Mouse (Mus musculus) kidney, embryonic 15.5 days (tissue): Measurements from ENCODE around the gene Zpr1. TPM values are rescaled to one million over a fixed set of nuclear protein-coding genes. Genes with fewer than 3 reads are reported as not detected.

ENCODE experiments used
- ATAC-seq: fragments of 200-750 bp; cut with Nextera tagmentation; replicated peaks from 2 replicates; pipeline ENCODE4 v1.8.0; 2017; ENCODE audit warnings: moderate TSS enrichment; ENCODE audit not compliant: low FRiP score
- H3K27ac ChIP-seq: fragments of 300-500 bp; sonication (generic); 2 replicates; pipeline ENCODE4 v1.5.1; 2015; ENCODE audit warnings: mild to moderate bottlenecking, inconsistent platforms
- H3K27me3 ChIP-seq: fragments of 300-500 bp; sonication (generic); 2 replicates; pipeline ENCODE4 v1.6.1; 2015; ENCODE audit warnings: inconsistent platforms
- H3K36me3 ChIP-seq: fragments of 300-500 bp; sonication (generic); 2 replicates; pipeline ENCODE4 v1.6.1; 2015; ENCODE audit warnings: inconsistent platforms
- H3K4me1 ChIP-seq: fragments of 300-500 bp; sonication (generic); 2 replicates; pipeline ENCODE4 v1.6.1; 2015; ENCODE audit warnings: inconsistent platforms
- H3K4me2 ChIP-seq: fragments of 300-500 bp; sonication (generic); 2 replicates; pipeline ENCODE4 v1.6.1; 2015; ENCODE audit warnings: moderate library complexity, mild to moderate bottlenecking, inconsistent platforms
- H3K4me3 ChIP-seq: fragments of 300-500 bp; sonication (generic); replicated peaks from 2 replicates; pipeline ENCODE4 v1.5.1; 2015; ENCODE audit warnings: mild to moderate bottlenecking, inconsistent platforms
- H3K9ac ChIP-seq: fragments of 300-500 bp; sonication (generic); 2 replicates; pipeline ENCODE4 v1.6.1; 2015; ENCODE audit warnings: mild to moderate bottlenecking, inconsistent platforms
- H3K9me3 ChIP-seq: fragments of 300-500 bp; sonication (generic); replicated peaks from 2 replicates; pipeline ENCODE4 v1.6.1; 2016; ENCODE audit warnings: inconsistent platforms
- WGBS: fragments of 180-500 bp; shearing (Covaris S2); methylation state at CpG from one replicate; pipeline ENCODE4 v1.1.7; 2015; ENCODE audit warnings: mixed read lengths; 5-methylcytosine and 5-hydroxymethylcytosine counted together
- polyA plus RNA-seq: library from polyadenylated mRNA; unstranded; fragments of >200 nt; fragmentation: Nextera tagmentation; extraction: Ambion mirVana; gene quantifications from 2 replicates; pipeline ENCODE4 v1.2.1, GENCODE M21; 2015

The Zpr1 gene
- 58.9 and 61.0 TPM in 2 replicates for polyA plus RNA-seq

GRCm38 (mm10) chr9:46272677-46273454 is at the start of gene Zpr1:
Zpr1 (plus strand) TSS chr9:46273064.
- Histone ChIP-seq H3K36me3 (peaks cover 37% of the 10 kb centered on the region), H3K4me1 (peaks cover 29% of the 10 kb centered on the region), H3K27ac (peak within 1 kb of the TSS; percentile 76), H3K4me2 (peak within 1 kb of the TSS; percentile 83), H3K4me3 (peak within 1 kb of the TSS; percentile 69), H3K9me3 (no peaks in the 10 kb centered on the region), H3K9ac (peak within 1 kb of the TSS; percentile 67), H3K27me3 (peaks cover 26% of the 10 kb centered on the region)
- peak; percentile 92 for ATAC-seq
- 6% methylated on average over 45 of the region's 45 CpGs for WGBS

GRCm38 (mm10) chr9:46223090-46223489 is 49.8 kb upstream of the Zpr1 start:
- no peak overlapping the region for H3K27ac ChIP-seq

GRCm38 (mm10) chr9:46224101-46224500 is 48.8 kb upstream of the Zpr1 start:
- no peaks in the 10 kb centered on the region for H3K27me3 ChIP-seq
- peaks cover 36% of the 10 kb centered on the region for H3K36me3 ChIP-seq
- H3K4me2 ChIP-seq = no peak overlapping the region
- H3K9ac ChIP-seq = no peak overlapping the region
- WGBS = 73% methylated on average over 3 of the region's 3 CpGs
- H3K4me1 ChIP-seq = no peaks in the 10 kb centered on the region
- H3K9me3 ChIP-seq = no peaks in the 10 kb centered on the region
- H3K27ac ChIP-seq = no peak overlapping the region
- no peak overlapping the region for H3K4me3 ChIP-seq
- ATAC-seq = no peak

More at GRCm38 (mm10) chr9:46223090-46223489, 49.8 kb upstream of the Zpr1 start:
- Histone ChIP-seq H3K4me2 (no peak overlapping the region), H3K4me1 (no peaks in the 10 kb centered on the region), H3K36me3 (peaks cover 37% of the 10 kb centered on the region), H3K9ac (no peak overlapping the region), H3K9me3 (no peaks in the 10 kb centered on the region), H3K27me3 (no peaks in the 10 kb centered on the region), H3K4me3 (no peak overlapping the region)
- no peak for ATAC-seq
- 82% methylated on average over 6 of the region's 6 CpGs for WGBS

- no peak overlapping the region for H3K4me2 ChIP-seq
- no peak for ATAC-seq
- no peaks in the 10 kb centered on the region for H3K27me3 ChIP-seq
- 67% methylated on average over 5 of the region's 5 CpGs for WGBS
- no peak overlapping the region for H3K4me3 ChIP-seq
- H3K9ac ChIP-seq = no peak overlapping the region
- no peaks in the 10 kb centered on the region for H3K9me3 ChIP-seq
- no peak overlapping the region for H3K27ac ChIP-seq
- peaks cover 26% of the 10 kb centered on the region for H3K36me3 ChIP-seq
- peaks cover 4% of the 10 kb centered on the region for H3K4me1 ChIP-seq
Observed at GRCm38 (mm10) chr9:46224945-46225660, 47.8 kb upstream of the Zpr1 start.

- no peaks in the 10 kb centered on the region for H3K9me3 ChIP-seq
- H3K4me3 ChIP-seq = no peak overlapping the region
- no peak overlapping the region for H3K4me2 ChIP-seq
- H3K4me1 ChIP-seq = peaks cover 12% of the 10 kb centered on the region
- no peak for ATAC-seq
- H3K27me3 ChIP-seq = 0 out of 2 replicates have a peak, but pooled peaks cover 12% of the 10 kb centered on the region
- H3K9ac ChIP-seq = no peak overlapping the region
- H3K36me3 ChIP-seq = peaks cover 8% of the 10 kb centered on the region
- WGBS = 92% methylated on average over 3 of the region's 3 CpGs
- H3K27ac ChIP-seq = no peak overlapping the region
Observed at GRCm38 (mm10) chr9:46227064-46227614, 45.7 kb upstream of the Zpr1 start.

GRCm38 (mm10) chr9:46228491-46228890 is 44.4 kb upstream of the Zpr1 start, which contains the start of gene Apoa1:
Apoa1 (plus strand) TSS chr9:46228580.
- Histone ChIP-seq H3K4me3 (no peak within 1 kb of the TSS), H3K27me3 (peaks cover 20% of the 10 kb centered on the region; the same call in 1 of the 2 replicates), H3K9me3 (no peaks in the 10 kb centered on the region), H3K4me1 (peaks cover 12% of the 10 kb centered on the region), H3K4me2 (peak within 1 kb of the TSS; percentile 95; the same call in 1 of the 2 replicates), H3K9ac (no peak within 1 kb of the TSS), H3K27ac (no peak within 1 kb of the TSS), H3K36me3 (no peaks in the 10 kb centered on the region)
- WGBS = 59% methylated on average over 9 of the region's 9 CpGs
- ATAC-seq = no peak

GRCm38 (mm10) chr9:46229573-46230449 is 43.1 kb upstream of the Zpr1 start:
- Histone ChIP-seq H3K4me3 (peak overlapping the region; percentile 53), H3K4me1 (peaks cover 12% of the 10 kb centered on the region), H3K9ac (peak overlapping the region; percentile 50), H3K9me3 (no peaks in the 10 kb centered on the region), H3K27me3 (peaks cover 20% of the 10 kb centered on the region; the same call in 1 of the 2 replicates), H3K27ac (no peak overlapping the region), H3K36me3 (no peaks in the 10 kb centered on the region), H3K4me2 (peak overlapping the region; percentile 95)
- peak; percentile 93 for ATAC-seq
- WGBS = 15% methylated on average over 37 of the region's 37 CpGs

- Histone ChIP-seq H3K4me1 (peaks cover 12% of the 10 kb centered on the region), H3K4me2 (peak overlapping the region; percentile 95), H3K27ac (no peak overlapping the region)
Observed at GRCm38 (mm10) chr9:46230450-46230975, 42.4 kb upstream of the Zpr1 start.

GRCm38 (mm10) chr9:46235196-46235595 is 37.7 kb upstream of the Zpr1 start:
- H3K9me3 ChIP-seq = no peaks in the 10 kb centered on the region
- H3K4me2 ChIP-seq = no peak overlapping the region
- peaks cover 20% of the 10 kb centered on the region; the same call in 1 of the 2 replicates for H3K27me3 ChIP-seq
- no peak for ATAC-seq
- no peaks in the 10 kb centered on the region for H3K36me3 ChIP-seq
- 81% methylated on average over 6 of the region's 6 CpGs for WGBS
- H3K4me3 ChIP-seq = no peak overlapping the region
- H3K9ac ChIP-seq = no peak overlapping the region
- no peak overlapping the region for H3K27ac ChIP-seq
- peaks cover 7% of the 10 kb centered on the region for H3K4me1 ChIP-seq

More at GRCm38 (mm10) chr9:46230450-46230975, 42.4 kb upstream of the Zpr1 start:
- no peaks in the 10 kb centered on the region for H3K36me3 ChIP-seq
- H3K27me3 ChIP-seq = peaks cover 20% of the 10 kb centered on the region; the same call in 1 of the 2 replicates
- H3K9me3 ChIP-seq = no peaks in the 10 kb centered on the region
- H3K9ac ChIP-seq = peak overlapping the region; percentile 50
- WGBS = 12% methylated on average over 13 of the region's 13 CpGs
- peak overlapping the region; percentile 53 for H3K4me3 ChIP-seq
- 0 out of 2 replicates have a peak, but pooled peaks have one; percentile 18 for ATAC-seq

- Histone ChIP-seq H3K9me3 (no peaks in the 10 kb centered on the region), H3K27me3 (peaks cover 18% of the 10 kb centered on the region; the same call in 1 of the 2 replicates), H3K36me3 (no peaks in the 10 kb centered on the region), H3K4me3 (no peak within 1 kb of the TSS), H3K4me2 (no peak within 1 kb of the TSS), H3K4me1 (peaks cover 5% of the 10 kb centered on the region), H3K9ac (no peak within 1 kb of the TSS), H3K27ac (no peak within 1 kb of the TSS)
- no peak for ATAC-seq
Observed at GRCm38 (mm10) chr9:46235596-46235648, 37.4 kb upstream of the Zpr1 start, which contains the start of gene Apoc3. Apoc3 (minus strand) TSS chr9:46235636.

GRCm38 (mm10) chr9:46235649-46236048 is 37.2 kb upstream of the Zpr1 start:
- WGBS = 55% methylated on average over 4 of the region's 4 CpGs
- Histone ChIP-seq H3K4me1 (peaks cover 3% of the 10 kb centered on the region), H3K4me2 (no peak overlapping the region), H3K4me3 (no peak overlapping the region), H3K9ac (no peak overlapping the region), H3K36me3 (no peaks in the 10 kb centered on the region), H3K9me3 (no peaks in the 10 kb centered on the region), H3K27ac (no peak overlapping the region), H3K27me3 (peaks cover 16% of the 10 kb centered on the region; the same call in 1 of the 2 replicates)
- no peak for ATAC-seq
